Mouse (Mus musculus) cerebellum, adult (tissue): Measurements from ENCODE around the gene Nck2.
A peak's percentile ranks its signal among the peaks of the same experiment; 100 is the strongest.
"Not testable (repeated sequence)": the region's sequence is repeated elsewhere in the genome, so short reads cannot be mapped to it uniquely, and the experiment has no call there.

Experiments
- ATAC-seq: cut with Nextera tagmentation; 2 replicates; pipeline ENCODE4 v1.9.2; 2017; ENCODE audit warnings: mild to moderate bottlenecking, moderate library complexity, mixed read lengths; ENCODE audit not compliant: insufficient number of reproducible peaks, low FRiP score, low TSS enrichment

Nck2 gene

GRCm38 (mm10) chr1:43529086-43529485 lies 84.7 kb downstream of the Nck2 start:
- ATAC-seq, result no peak

GRCm38 (mm10) chr1:43530295-43531020 lies 86.1 kb downstream of the Nck2 start:
- no peak for ATAC-seq

- ATAC-seq, result no peak
These were observed 86.9 kb downstream of the Nck2 start for GRCm38 (mm10) chr1:43531307-43531706.

GRCm38 (mm10) chr1:43532279-43532678 lies 87.9 kb downstream of the Nck2 start:
- no peak for ATAC-seq

- ATAC-seq, result not testable (repeated sequence)
These were observed 89.1 kb downstream of the Nck2 start for GRCm38 (mm10) chr1:43533497-43533896.

GRCm38 (mm10) chr1:43534060-43534760 lies 89.8 kb downstream of the Nck2 start:
- ATAC-seq, result no peak

GRCm38 (mm10) chr1:43535519-43536000 lies 91.2 kb downstream of the Nck2 start:
- ATAC-seq, result peak; percentile 56

- no peak for ATAC-seq
These were observed 91.9 kb downstream of the Nck2 start for GRCm38 (mm10) chr1:43536266-43536665.

GRCm38 (mm10) chr1:43537021-43537420 lies 92.6 kb downstream of the Nck2 start:
- ATAC-seq, result no peak

- ATAC-seq, result no peak
These were observed 93.1 kb downstream of the Nck2 start for GRCm38 (mm10) chr1:43537496-43537895.

- ATAC-seq, result no peak
These were observed 94.3 kb downstream of the Nck2 start for GRCm38 (mm10) chr1:43538716-43539115.

- ATAC-seq, result no peak
These were observed 95.5 kb downstream of the Nck2 start for GRCm38 (mm10) chr1:43539689-43540380.

- ATAC-seq, result no peak
These were observed 98.0 kb downstream of the Nck2 start for GRCm38 (mm10) chr1:43542339-43542738.

- no peak for ATAC-seq
These were observed 103.3 kb downstream of the Nck2 start for GRCm38 (mm10) chr1:43547644-43548043.

- no peak for ATAC-seq
These were observed 104.4 kb downstream of the Nck2 start for GRCm38 (mm10) chr1:43548749-43549148.

GRCm38 (mm10) chr1:43550525-43550924 lies 106.1 kb downstream of the Nck2 start:
- no peak for ATAC-seq

- ATAC-seq, result not testable (repeated sequence)
These were observed 109.8 kb downstream of the Nck2 start for GRCm38 (mm10) chr1:43553989-43554679.

GRCm38 (mm10) chr1:43555222-43555974 lies 111.0 kb downstream of the Nck2 start:
- no peak for ATAC-seq

- no peak for ATAC-seq
These were observed 114.0 kb downstream of the Nck2 start for GRCm38 (mm10) chr1:43558329-43558728.
